Mouse (Mus musculus) frontal cortex, postnatal 10 days (tissue): ENCODE data around the gene Wfdc9.

Source experiments
- DNase-seq, 2 experiments: peaks; one replicate each; pipeline ENCODE4 v3.0.0; 2022; ENCODE audit warnings: low spot score in 2 of 2, mixed read lengths in 1 of 2

The Wfdc9 gene

DNA sequence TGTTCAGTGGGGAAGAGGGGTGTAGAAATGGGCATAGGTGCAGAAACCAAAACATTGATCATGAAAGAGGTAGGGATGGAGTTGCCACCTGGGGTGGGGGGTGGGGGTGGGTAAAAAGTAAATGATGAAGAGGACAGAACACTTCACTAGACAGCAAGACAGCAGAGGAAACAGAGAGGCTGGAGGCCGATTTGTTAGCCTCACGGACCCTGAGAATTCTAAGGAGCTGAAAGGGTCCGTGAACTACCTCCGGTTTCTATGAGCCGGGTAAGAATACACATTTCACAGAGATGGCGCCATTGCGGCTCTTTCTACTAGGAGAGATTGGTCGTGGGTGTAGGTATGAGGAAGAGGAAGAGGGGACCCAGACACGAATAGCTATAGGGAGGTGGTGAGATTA is at the start of gene Wfdc9:
Gene Wfdc9 (minus strand): TSS at position 101 of the 400 bp plus-strand sequence.
- DNase-seq = no peak

DNA sequence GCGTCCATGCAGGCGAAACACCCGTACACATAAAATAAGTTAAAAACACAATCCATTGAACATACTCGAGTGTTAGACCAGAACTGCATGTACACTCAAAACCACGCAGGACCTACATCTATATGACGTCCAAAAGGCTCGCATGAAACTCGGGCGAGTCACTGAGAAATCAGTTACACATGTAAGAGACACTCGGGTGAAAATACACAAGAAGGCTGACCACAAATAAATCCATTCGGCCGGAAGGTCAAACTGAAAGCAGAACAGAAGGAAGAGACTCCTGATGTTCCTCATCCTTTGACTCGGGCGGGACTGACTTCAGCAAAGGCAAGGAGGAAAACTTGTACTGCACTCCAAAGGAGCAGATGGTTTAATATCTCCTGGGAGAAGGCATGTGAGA is 49.6 kb upstream of the Wfdc9 start:
- DNase-seq = no peak

DNA sequence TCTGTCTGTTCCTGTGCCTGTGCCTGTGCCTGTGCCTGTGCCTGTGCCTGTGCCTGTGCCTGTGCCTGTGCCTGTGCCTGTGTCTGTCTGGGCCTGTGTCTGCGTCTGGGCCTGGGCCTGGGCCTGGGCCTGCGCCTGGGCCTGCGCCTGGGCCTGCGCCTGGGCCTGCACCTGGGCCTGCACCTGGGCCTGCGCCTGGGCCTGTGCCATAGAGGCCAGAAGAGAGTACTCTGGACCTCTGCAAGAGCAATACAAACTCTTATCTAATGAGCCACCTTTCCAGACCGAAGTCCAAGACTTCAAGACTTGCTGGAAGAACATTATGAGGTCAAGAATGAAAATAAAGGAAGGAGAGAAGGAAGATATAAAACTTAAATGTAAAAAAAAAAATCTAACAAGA is 48.9 kb upstream of the Wfdc9 start:
- DNase-seq = no peak

DNA sequence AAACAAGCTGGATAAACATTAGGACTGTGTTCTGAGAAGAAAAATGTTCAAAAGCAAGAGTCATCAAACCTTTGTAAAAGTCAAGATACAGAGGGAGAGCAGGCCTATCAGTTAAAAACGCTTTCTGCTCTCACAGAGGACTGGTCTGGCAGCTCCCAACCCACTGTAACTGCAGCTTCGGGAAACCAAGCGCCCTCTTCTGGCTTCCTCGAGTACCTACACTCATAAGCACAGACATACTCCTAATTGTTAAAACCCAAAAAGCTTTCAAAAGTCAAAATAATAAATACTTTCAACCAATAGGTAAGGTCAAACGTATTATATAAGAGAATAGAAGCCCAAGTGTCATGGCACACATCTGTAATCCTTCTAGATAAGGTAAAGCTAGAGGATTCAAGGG is 47.9 kb upstream of the Wfdc9 start:
- no peak for DNase-seq

DNA sequence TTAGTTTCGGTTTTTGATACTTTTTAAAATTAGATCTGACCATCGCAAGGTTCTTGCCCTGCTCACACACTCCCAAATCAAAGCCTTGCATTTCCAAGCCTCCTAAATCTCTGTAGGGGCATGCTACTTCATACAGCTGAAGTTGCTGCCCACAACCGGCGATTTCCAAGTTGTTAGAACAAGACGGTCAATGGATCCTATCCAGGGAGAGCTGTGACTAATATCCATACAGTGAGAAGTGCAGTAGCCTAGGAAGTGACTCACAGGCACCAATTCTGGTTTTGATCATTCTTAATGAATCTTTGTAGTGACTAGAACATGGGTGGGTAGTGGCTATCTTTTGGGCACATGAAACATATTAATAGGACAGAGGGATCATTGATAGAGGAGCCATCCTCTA is 45.4 kb upstream of the Wfdc9 start:
- DNase-seq = no peak

DNA sequence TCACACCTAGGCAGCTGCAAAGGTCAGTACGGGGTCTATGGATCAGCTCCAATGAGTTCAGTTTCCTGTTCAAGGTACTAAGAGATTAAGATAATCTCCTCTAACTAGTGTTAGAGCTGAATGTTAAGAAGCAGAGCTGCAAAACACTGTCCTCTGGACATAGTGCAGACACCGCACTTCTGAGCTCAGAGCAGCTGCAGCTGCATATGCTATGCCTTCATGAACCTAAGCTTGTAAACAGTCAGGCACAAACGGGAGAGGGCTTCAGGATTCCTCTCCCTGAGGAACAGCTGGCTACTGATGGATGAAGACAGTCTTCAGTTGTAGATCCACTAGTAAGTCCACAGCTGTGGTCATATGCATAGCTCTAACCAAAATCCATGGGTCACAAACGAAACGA is 44.6 kb upstream of the Wfdc9 start:
- DNase-seq = no peak

DNA sequence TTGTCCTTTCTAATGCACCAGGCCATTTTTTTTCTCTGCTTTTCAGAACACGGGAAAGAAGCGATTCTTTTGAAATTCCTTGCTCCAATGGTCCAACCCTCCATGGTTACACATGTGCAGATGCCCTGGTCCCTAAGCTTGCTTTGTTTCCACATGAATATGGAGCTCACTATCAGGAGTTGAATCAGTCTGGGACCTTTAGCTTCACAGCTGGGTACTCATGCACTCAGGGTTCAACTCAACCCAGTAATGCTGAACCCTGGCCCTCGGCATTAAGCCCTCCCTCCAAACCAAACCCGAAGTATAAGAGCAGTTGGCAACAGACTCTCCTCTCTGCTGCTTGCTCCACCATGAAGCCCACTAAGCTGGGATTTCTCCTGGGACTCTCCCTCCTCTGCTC is 41.8 kb upstream of the Wfdc9 start, which contains the start of gene Spint4:
Gene Spint4 (plus strand): TSS at position 301 of the 400 bp plus-strand sequence.
- no peak for DNase-seq

DNA sequence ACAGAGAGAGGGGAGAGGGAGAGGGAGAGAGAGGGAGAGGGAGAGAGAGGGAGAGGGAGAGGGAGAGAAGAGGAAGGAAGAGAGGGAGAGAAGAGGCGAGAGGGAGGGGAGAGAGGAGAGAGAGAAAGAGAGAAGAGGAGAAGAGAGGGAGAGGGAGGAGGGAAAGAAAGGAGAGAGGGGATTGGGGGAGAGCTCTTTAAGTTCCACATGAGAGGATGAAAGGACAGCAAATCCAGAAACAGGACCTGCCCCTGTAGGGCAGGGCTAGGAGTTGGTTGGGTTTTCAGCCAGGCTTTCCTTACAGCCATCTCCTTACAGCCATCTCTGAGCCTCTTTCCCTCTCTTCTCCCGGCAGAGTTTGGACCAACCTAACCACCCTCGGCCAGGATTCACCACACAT is 28.4 kb upstream of the Wfdc9 start, which contains the start of gene Wfdc13:
Gene Wfdc13 (plus strand): TSS at position 301 of the 400 bp plus-strand sequence.
- no peak for DNase-seq

DNA sequence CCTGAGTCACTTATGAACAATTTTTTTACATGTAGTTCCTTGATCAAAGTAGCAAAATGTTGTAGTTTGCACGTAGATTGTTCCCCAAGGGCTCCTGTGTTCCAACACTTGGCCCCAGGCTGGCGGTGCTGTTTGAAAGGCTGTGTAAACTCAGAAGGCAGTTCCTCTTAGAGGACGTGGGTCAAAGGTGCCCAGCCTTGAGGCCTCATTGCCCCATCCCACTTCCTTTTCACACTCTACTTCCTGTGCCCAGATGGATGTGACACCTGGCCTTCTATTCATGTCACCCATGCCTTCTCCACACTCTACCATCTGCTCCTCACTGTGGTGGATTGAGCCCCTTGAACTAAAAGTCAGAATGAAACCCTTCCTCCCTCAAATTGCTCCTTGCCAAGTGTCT is 23.5 kb upstream of the Wfdc9 start:
- no peak for DNase-seq

DNA sequence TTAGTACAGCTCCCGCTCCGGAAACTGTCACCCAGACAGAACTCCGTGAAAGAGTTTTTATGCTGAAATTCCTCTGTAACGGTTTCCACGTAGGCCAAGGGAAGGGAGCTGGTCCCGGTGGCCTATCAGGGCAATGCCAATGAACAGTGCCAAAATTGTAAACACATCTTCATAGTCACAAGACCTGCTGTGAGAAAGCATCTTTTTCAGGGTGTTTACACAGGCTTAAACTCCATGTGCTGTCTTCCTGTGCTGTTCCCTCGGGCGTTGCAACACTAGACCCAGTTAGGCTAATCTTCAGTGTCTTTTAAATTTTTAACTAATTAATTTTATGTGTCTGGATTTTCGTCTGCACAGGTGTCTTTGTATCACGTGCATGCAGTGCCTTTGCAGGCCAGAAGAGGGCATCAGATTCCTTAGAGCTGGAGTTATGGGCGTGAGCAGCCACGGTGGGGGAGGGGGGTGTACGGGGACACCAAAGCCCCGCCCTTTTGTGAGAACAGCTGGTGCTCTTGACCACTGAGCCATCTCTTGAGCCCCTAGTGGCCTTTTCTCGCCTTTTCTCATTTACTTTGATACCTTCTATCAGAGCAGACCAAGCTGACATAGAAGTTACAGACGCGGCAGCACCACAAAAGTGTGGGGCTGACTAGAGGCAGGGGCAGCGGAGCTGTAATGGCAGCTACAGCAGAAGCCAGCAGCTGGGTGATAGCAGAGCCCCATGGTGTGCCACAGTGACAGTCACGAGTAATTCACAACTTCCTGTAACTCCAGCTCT is 22.7 kb upstream of the Wfdc9 start:
- DNase-seq = peak; percentile 29 to 54

DNA sequence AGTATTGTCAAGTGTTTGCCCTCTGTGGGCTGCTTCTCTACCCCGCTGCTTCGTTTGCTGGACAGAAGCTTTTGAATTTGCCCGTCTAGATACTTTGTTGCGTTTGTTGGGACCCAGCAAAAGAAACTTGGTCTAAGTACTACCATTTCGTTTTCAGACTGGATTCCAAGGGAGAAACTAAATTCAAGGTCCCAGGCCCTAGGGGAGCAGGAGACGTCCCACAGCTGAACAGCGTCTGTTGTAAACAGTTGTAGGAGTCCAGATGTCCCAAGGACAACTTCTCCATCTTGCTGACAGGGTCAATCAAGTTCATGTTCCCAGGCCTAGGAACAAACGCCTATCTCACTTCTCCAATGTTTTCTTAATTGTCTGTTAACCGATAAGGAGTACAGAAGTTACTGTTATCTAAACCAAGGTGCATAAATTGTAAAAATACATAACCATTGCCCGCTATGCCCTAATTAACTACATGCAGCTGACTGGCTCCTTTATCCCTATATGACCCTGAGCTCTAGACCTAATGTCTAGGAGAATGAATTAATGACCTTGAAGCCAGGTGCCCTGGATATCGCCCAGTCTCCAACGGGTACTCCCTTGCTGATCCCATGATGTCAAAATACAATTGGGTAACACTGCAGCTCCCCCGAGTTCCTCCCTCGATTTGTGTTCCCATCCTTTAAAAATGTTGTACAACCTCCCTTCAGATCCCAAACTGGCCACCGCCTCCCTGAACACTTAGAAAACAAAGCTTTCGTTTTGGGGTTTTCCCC is 20.7 kb upstream of the Wfdc9 start:
- no peak for DNase-seq

DNA sequence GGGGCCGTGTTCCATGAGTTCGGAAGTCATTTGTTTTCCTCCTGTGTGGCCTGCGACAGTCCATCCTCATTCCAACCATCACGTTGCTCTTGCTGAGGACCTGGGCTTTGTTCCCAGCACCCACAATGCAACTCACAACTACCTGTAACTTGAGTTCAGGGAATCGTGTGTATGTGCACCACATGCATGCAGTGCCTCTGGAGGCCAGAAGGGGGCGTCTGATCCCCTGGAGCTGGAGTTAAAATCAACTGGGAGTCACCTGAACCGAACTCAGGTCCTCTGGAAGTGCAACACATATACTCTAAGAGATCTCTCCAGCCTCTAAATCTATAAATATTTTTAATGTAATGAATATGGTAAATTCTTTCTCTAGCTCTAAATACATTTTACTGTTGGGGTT is 19.7 kb upstream of the Wfdc9 start:
- no peak for DNase-seq

DNA sequence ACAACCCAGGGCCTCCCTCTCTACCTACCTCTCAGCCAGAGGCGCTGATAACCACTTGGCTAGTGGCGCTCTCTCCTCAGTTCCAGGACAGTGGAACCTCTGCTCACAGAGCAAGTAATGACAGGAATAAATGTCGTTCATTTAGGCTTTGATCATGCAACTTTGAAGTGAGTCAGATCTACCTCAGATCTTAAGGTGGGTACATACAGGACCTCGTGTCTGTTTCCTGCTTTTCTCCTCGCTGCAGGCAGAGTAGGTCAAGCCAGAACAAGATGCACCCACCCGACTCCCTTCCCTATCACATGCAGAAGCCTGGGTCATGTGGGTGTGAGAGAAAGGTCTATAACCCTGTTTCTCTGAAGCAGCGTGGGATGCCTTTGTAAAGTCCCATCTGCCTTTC is 17.6 kb upstream of the Wfdc9 start, which contains the start of gene Wfdc11:
Gene Wfdc11 (minus strand): TSS at position 101 of the 400 bp plus-strand sequence.
- DNase-seq = no peak

DNA sequence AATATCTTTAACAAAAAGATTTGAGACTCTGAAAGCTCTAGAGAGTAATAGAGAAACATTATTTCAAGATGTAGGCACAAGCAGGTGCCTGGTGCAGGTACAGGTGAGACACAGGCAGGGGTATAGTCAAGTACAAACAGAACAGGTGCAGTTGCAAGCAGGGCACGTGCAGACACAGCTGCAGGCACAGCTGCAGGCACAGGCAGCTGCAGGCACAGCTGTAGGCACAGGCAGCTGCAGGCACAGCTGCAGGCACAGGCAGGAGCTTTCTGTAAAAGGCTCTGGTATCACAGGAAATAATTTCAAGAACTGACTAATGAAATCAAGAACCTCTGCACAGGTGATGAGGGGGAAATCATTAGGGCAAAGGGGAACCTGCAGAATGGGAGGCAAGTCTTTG is 14.6 kb upstream of the Wfdc9 start:
- no peak for DNase-seq

DNA sequence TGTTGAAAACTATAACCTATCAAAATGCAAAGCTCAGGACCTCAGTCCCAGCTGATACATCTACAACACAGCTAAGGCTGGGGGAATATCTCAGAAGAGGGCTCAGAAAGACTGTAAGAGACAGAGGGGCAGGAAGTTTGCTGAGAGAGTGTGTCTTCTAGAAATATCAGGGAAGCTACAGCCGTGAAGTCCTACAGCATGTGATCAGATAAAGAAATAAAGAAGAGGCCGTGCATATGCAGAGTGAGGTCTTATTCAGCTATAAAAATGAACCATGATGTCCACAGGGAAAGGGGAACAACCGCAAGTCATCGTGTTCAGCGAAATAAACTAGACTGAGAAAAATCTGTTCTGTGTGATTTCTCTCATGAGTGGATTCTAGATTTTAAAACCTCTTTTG is 13.9 kb upstream of the Wfdc9 start:
- DNase-seq = no peak

DNA sequence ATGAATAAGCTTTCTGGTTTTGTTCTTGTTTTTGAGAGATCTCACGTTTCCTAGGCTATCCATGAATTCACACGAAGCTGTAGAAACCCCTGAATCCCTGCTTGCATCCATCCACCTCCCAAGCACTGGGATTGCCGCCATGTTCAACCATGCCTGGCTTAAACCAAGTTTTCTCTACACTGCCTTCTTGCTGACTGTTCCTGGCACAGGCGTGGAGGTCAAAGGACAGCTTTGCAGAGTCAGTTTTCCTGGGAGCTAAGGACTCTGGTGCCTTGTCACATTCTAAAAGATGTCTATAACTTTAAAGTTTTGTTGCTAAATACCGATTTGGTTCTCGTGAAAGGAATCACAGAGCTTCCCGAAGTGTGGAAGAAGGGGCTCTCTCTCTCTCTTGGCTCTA is 8.5 kb upstream of the Wfdc9 start:
- no peak for DNase-seq

DNA sequence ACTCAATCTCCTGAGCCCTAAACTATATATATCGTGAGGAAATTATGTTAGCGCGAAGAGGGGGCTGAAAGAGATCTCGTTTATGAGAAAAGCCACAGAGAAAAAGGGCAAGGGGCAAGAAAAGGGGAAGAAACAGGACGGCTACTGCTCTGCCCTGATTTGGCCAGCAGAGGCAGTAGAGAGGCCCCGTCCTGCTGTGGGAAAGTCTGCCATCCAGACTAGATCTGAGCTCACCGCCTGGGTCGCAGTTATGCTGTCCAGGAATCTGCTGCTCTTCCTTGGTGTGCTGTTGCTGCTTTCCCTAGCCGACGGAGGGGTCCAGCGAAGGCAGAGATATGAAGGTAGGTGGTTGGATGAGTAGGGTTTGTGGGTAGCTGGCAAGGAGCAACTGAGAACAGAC is 525 bp downstream of the Wfdc9 start, which contains the start of gene Wfdc10:
Gene Wfdc10 (plus strand): TSS at position 189 of the 400 bp plus-strand sequence.
- DNase-seq = peak in 1 of 2 experiments; percentile 15

DNA sequence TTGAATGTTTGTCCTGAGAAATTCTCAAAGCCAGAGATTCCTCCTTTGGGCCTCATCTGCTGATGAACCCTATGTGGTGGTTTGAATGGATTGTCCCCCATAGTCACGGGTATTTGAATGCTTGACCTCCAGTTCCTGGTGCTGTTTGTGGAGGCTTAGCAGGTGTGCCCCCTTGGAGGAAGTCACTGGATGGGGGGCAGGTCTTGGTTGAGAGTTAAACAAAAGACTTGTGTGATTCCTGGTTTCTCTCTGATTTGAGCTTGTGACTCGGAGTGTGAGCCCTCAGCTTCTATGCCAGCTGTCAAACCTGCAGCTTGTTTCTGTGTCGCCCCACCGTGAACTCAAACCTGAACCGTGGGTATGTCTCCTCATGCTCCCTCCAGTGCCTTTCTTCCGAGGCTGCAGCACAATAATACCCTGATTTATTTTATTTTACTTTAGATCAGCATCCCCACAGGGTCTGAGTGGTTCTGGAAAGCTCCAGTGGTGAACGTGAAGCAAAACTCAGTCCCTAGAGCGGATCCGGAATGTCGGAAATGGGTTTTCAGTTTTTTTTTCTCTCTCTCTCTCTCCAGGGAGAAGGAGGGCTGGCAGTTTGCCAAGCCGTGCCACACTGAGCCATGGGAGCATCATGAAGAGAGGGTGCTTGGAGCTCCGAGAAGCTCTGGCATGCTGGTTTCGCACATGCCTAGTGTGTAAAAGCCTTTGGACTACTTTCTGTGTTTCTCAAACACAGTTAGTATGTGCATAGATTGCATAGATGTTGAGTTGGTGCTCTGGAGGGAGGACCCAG is 14.3 kb downstream of the Wfdc9 start:
- DNase-seq = peak in 1 of 2 experiments; percentile 18

DNA sequence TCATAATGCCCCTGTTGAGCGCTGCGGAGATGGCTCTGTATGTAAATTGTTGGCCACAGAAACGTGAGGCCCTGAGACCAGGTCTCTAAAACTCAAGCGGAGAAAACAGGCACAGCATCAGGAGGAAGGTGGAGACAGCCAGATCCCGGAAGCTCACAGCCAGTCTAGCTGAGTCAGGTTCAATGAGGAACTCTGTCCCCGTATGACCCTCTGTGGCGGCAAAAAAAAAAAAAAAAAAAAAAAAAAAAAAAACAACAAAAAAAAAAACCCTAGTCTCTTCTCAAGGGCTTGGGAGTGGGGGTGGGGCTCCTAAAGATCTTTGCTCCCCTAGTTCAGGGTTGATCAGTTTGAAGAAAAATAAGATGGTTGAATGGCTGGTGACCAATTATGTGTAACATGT is 15.3 kb downstream of the Wfdc9 start:
- no peak for DNase-seq

DNA sequence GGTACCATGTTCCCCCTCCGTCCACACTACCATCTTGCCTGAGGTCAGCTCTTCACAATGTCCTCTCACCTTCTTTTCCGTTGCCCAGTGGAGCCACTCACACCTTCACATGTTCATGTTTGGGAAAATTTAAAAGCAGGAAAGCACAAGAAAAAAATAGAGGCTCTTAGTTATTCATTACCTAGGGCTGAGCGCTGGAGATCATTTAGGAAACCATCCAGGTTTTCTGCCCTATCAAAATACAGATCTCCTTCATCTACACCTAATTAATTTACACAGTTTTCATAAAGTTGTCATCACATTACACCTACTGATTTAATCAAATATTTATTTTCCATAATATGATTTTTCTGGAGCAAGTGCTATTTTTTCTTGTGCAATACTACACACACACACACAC is 17.7 kb downstream of the Wfdc9 start, which contains the start of gene Wfdc16:
Gene Wfdc16 (minus strand): TSS at position 101 of the 400 bp plus-strand sequence.
- no peak for DNase-seq

DNA sequence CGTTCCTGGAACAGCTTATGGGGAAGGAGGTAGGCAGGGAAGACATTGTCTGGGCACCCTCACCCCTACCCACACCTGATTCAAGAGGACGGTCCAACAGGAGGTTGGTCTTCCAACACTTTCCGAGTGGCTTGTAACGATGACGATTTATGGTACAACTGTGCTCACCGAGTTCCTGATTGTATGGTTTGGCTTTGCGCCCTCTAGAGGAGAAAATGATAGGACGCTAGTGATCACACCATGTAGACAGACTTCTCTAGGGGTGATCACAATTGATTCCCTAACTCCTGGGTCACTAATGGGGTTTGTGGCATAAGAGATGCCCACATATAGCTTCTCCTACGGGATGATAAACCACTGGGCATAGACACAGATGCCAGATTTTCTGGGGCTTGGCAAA is 21.1 kb downstream of the Wfdc9 start:
- DNase-seq = no peak

DNA sequence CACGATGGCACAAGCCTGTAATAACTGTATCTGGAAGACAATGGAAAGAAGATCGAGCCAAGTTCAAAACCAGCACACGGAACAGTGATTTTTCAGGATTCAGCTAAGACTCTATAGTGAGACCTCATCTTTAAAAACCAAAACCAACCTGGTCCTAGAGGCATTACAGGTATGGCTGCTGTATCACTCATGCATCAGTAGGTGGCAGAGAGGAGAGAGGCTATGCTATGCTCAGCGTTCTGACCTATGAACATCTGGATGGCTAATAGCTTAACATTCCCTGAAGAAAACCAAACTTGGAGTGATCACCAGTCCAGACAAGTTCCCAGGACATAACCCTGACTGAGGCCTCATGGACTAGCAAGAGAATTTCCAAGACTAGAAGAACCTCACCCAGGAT is 34.6 kb downstream of the Wfdc9 start:
- no peak for DNase-seq
